Mouse (Mus musculus) heart, embryonic 11.5 days (tissue): ENCODE results near the gene Clstn1. TPM values are rescaled to one million over a fixed set of nuclear protein-coding genes. Genes with fewer than 3 reads are reported as not detected.
A peak's percentile ranks its signal among the peaks of the same experiment; 100 is the strongest.

ENCODE experiments used
- ATAC-seq: fragments of 200-750 bp; cut with Nextera tagmentation; replicated peaks from 2 replicates; pipeline ENCODE4 v1.8.0; 2017; ENCODE audit warnings: moderate library complexity; ENCODE audit not compliant: insufficient number of reproducible peaks, low FRiP score, low TSS enrichment
- H3K27ac ChIP-seq: fragments of 300-500 bp; sonication (generic); 2 replicates; pipeline ENCODE4 v1.5.1; 2014; ENCODE audit warnings: mild to moderate bottlenecking, low read depth, low read length
- H3K27me3 ChIP-seq: fragments of 300-500 bp; sonication (generic); 2 replicates; pipeline ENCODE4 v1.6.1; 2014; ENCODE audit warnings: mild to moderate bottlenecking, low read length, mixed read lengths; ENCODE audit not compliant: control insufficient read depth, insufficient read depth
- H3K36me3 ChIP-seq: fragments of 300-500 bp; sonication (generic); 2 replicates; pipeline ENCODE4 v1.6.1; 2014; ENCODE audit warnings: mild to moderate bottlenecking, low read length, moderate library complexity, mixed read lengths; ENCODE audit not compliant: control insufficient read depth, insufficient read depth
- H3K4me1 ChIP-seq: fragments of 300-500 bp; sonication (generic); 2 replicates; pipeline ENCODE4 v1.6.1; 2014; ENCODE audit warnings: low read length; ENCODE audit not compliant: control insufficient read depth, insufficient read depth
- H3K4me2 ChIP-seq: fragments of 300-500 bp; sonication (generic); 2 replicates; pipeline ENCODE4 v1.6.1; 2014; ENCODE audit warnings: mild to moderate bottlenecking, moderate library complexity
- H3K4me3 ChIP-seq: fragments of 300-500 bp; sonication (generic); 2 replicates; pipeline ENCODE4 v1.5.1; 2014; ENCODE audit warnings: low read depth, low read length
- H3K9ac ChIP-seq: fragments of 300-500 bp; sonication (generic); 2 replicates; pipeline ENCODE4 v1.6.1; 2014; ENCODE audit warnings: mild to moderate bottlenecking, low read depth, low read length, moderate library complexity
- H3K9me3 ChIP-seq: fragments of 300-500 bp; sonication (generic); replicated peaks from 2 replicates; pipeline ENCODE4 v1.6.1; 2016; ENCODE audit warnings: low read length; ENCODE audit not compliant: control insufficient read depth
- WGBS: fragments of 180-500 bp; shearing (Covaris S2); extraction: QIAGEN DNeasy Blood & Tissue Kit; methylation state at CpG from one replicate; pipeline ENCODE4 v1.1.7; 2014; ENCODE audit not compliant: insufficient replicate concordance; 5-methylcytosine and 5-hydroxymethylcytosine counted together
- polyA plus RNA-seq: library from polyadenylated mRNA; unstranded; fragments of >200 nt; fragmentation: Nextera tagmentation; extraction: Ambion mirVana; gene quantifications from 2 replicates; pipeline ENCODE4 v1.2.1, GENCODE M21; 2014

Gene Clstn1
- polyA plus RNA-seq, 1 experiment from 2014 or later = 12.3 TPM

DNA sequence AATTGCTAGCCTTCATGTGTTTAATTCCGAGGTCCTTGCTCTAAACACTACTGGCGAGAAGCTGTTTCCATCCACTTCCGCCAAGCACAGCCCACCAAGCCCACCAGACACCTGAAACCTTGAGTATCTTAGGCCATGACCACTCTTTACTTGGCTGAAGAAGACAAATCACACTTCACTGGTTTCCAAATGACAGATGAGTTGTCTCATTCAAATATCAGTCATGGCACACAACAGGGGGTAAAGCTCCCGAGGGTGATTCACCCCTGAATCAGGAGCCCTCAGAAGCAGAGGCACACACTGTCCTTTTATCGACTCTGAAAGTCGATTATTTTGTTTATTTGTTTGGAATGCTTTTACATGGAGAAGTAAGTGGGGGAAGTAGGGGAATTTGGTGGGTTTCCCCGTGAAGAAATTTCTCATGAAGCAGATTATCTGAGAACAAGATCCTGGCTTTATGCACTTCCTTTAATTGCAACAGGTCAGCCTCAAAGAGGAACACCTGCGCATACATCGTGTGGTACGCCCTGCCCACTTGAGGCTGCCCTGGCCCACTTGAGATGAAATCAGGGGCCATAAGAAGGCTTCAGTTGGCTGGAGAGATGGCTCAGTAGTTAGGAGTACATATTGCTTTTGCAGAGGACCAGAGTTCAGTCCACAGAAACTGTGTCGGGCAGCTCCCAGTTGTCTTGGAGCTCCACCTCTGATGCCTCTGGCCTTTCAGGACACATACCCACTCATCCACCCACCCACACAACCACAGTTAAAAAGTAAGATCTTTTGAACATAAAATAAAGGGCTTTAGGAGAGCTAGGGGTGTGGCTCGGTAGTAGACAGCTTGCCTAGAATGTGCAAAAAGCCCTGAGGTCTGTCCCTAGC, 103.8 kb downstream of the Clstn1 start:
- no peak overlapping the region for H3K9ac ChIP-seq
- ATAC-seq = no peak
- no peak overlapping the region; the same call in 1 of the 2 replicates for H3K27ac ChIP-seq

DNA sequence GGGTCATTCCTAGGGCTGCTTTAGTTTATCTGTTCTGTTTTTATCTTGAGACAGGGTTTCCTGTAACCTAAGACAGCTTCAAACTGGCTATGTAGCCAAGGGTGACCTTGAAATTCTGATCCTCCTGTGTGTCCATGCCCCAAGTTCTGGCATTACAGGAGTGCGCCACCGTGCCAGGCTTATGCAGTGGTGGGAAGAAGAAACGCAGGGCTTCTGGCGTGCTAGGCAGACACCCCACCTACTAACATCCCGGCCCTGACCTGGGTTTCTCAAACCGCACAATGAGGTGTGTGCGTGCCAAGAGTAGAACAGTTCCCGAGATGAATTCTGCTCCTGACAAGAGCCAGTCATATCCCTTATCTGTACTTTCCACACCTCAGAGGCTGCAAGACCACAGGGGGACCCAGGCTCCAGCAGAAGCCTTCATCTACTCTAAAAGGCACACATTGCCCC, 104.6 kb downstream of the Clstn1 start:
- WGBS = 43% methylated on average over 8 of the region's 8 CpGs
- H3K4me2 ChIP-seq = 0 out of 2 replicates have a peak overlapping the region, but pooled peaks have one; percentile 15

More for the DNA sequence above, 103.8 kb downstream of the Clstn1 start:
- peaks cover 8% of the 10 kb centered on the region for H3K4me1 ChIP-seq
- 76% methylated on average over 12 of the region's 12 CpGs for WGBS
- H3K4me2 ChIP-seq = no peak overlapping the region
- H3K4me3 ChIP-seq = no peak overlapping the region
- H3K27me3 ChIP-seq = 0 out of 2 replicates have a peak, but pooled peaks cover 4% of the 10 kb centered on the region
- H3K36me3 ChIP-seq = no peaks in the 10 kb centered on the region
- no peaks in the 10 kb centered on the region for H3K9me3 ChIP-seq

DNA sequence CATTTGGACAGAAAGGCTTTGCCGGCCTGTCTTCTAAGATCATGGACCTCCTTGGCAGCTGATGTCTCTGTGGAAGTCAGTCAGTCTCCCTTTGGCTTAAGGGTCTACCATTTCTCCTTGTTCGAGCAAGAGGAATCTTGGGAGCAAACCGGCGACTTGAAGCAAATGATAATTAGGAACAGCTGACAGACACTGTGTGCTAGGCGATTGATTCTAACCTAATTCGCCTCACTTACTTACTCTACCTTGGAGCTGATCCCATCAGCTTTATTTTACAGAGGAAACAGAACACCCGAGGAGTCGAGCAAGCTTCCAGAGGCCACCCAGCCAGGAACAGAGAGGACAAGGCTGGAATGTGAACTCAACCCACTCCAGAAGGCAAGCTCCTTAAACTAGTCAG, 105.1 kb downstream of the Clstn1 start:
- Histone ChIP-seq H3K27me3 (0 out of 2 replicates have a peak, but pooled peaks cover 4% of the 10 kb centered on the region), H3K4me2 (no peak overlapping the region), H3K4me3 (no peak overlapping the region), H3K4me1 (peaks cover 14% of the 10 kb centered on the region), H3K9ac (no peak overlapping the region), H3K36me3 (no peaks in the 10 kb centered on the region), H3K27ac (0 out of 2 replicates have a peak overlapping the region, but pooled peaks have one; percentile 10), H3K9me3 (no peaks in the 10 kb centered on the region)
- 72% methylated on average over 8 of the region's 8 CpGs for WGBS
- ATAC-seq = no peak

More for the DNA sequence above, 104.6 kb downstream of the Clstn1 start:
- Histone ChIP-seq H3K4me3 (no peak overlapping the region), H3K9me3 (no peaks in the 10 kb centered on the region), H3K9ac (no peak overlapping the region), H3K27me3 (0 out of 2 replicates have a peak, but pooled peaks cover 4% of the 10 kb centered on the region), H3K27ac (peak overlapping the region; percentile 10; the same call in 1 of the 2 replicates), H3K36me3 (no peaks in the 10 kb centered on the region), H3K4me1 (peaks cover 9% of the 10 kb centered on the region)
- ATAC-seq = no peak

DNA sequence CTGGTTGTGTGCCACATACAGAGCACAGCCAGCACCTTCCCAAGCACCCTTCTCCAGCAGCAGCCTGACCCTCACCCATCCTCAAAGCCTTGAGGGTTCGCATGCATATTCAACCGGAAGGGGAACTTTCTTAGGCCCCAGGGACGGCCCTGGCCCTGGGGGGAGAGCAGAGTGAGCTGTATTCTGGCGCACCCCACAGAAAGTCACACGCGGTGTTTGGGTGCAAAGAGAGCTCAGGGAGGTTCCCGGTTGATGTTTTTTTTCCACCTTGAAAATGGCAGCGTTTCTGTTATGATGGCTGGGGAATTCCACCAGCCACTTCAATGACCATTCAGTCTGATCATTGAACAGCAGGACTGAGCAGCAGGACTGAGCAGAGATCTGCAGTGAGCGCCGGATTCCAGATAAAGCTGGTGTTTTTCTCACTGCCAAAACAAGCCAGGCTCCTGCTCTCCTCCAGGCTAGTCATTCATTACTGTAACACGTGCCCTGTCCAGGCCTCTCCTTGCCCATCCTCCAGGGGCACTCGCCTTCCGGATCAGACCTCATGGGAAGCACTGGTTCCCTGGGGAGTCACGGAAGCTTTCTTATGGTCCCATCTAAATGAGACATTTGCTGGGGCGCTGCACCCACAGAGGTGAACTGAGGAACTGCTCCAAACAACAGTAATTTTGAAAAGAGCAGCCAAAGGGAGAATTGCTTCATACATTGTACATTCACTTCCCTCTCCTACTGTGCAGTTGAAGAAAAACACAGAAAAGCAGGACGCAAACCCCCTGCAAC, 110.1 kb downstream of the Clstn1 start:
- H3K27me3 ChIP-seq = peaks cover 17% of the 10 kb centered on the region
- no peaks in the 10 kb centered on the region for H3K9me3 ChIP-seq
- H3K4me2 ChIP-seq = peak overlapping the region; percentile 11; the same call in 1 of the 2 replicates
- no peak overlapping the region for H3K4me3 ChIP-seq
- no peak overlapping the region for H3K9ac ChIP-seq
- WGBS = 17% methylated on average over 16 of the region's 16 CpGs
- no peak overlapping the region for H3K27ac ChIP-seq
- no peaks in the 10 kb centered on the region for H3K36me3 ChIP-seq
- H3K4me1 ChIP-seq = peaks cover 22% of the 10 kb centered on the region
- no peak for ATAC-seq

DNA sequence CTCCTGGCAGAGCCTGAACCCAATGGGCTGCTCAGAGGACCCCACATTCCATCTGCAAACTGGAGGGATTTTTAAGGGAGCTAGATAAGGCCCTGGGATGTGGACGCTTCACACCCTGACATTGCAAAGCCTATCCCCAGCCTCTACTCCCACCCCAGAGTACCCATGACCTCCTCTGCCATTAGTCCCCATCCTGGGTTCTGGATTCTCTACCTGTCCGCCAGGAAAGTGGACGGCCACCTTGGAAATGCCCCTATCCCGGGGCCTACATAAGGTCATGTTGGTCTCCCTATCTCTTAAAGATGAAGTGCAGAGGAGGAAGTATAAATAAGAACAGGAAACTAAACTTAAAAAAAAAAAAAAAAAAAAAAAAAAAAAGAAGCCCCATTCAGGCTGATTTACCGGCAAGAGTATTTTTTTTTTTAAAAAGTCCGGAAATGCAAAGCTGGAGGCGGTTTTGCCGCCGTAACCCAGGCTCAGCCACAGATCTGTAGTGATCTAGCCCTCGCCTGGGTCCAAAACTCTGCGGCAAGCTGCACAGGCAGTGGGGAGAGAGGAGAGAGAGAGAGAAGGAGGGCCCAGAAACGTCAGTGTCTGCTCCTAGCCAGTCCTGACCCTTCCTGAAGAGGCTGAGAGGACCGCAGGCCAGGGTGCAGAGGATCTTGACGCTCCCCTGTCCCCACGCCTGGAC, 111.4 kb downstream of the Clstn1 start:
- Histone ChIP-seq H3K27me3 (peaks cover 17% of the 10 kb centered on the region), H3K9ac (peak overlapping the region; percentile 58), H3K27ac (no peak overlapping the region), H3K36me3 (no peaks in the 10 kb centered on the region), H3K4me1 (peaks cover 24% of the 10 kb centered on the region), H3K4me3 (peak overlapping the region; percentile 41), H3K4me2 (peak overlapping the region; percentile 71), H3K9me3 (no peaks in the 10 kb centered on the region)
- 10% methylated on average over 15 of the region's 15 CpGs for WGBS
- 0 out of 2 replicates have a peak, but pooled peaks have one; percentile 8 for ATAC-seq

DNA sequence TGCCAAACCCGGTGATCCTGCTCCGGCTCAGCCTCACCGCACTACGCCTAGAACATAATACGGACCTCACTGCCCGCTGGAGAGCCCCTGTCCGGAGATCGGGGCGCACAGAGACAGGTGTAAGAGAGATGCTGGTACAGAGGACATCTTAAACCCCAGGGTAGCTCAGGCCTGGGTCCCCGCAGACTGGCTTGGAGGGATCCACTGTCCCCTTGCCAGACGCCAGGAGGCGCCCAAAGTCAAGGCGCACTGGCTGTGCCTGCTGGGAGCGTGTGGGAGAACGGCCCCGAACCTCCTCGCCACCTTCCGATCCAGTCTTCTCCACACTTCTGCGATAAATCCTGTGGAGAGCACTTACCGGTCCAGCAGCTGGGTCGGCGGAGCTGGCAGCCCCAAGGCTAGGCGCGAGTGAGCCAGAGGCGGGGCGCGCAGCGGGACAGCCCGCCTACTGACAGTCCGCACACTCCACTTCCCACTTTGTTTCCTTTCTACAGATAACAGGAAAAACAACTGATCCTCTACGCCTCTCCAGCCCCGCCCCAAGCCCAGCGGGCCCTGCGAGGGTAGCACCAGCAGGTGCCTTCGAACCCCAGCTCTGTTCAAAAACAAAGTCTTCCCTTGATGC, 112.0 kb downstream of the Clstn1 start:
- peak overlapping the region; percentile 71 for H3K4me2 ChIP-seq
- under 1% methylated on average over 35 of the region's 35 CpGs for WGBS
- peaks cover 17% of the 10 kb centered on the region for H3K27me3 ChIP-seq
- no peaks in the 10 kb centered on the region for H3K36me3 ChIP-seq
- H3K4me3 ChIP-seq = peak overlapping the region; percentile 41
- peak overlapping the region; percentile 58 for H3K9ac ChIP-seq
- peaks cover 26% of the 10 kb centered on the region for H3K4me1 ChIP-seq
- H3K9me3 ChIP-seq = no peaks in the 10 kb centered on the region
- 0 out of 2 replicates have a peak, but pooled peaks have one; percentile 23 for ATAC-seq
- H3K27ac ChIP-seq = no peak overlapping the region
